In genomic region chr12:118303586-118303985, GRCm38 (mm10) we compare ENCODE assay signal across 23 mouse cellular contexts. TPM values are rescaled to one million over a fixed set of nuclear protein-coding genes. Genes with fewer than 3 reads are reported as not detected.
A peak's percentile ranks its signal among the peaks of the same experiment; 100 is the strongest.
DNase-seq lines count a peak whose midpoint lies in the region; ATAC-seq and TF ChIP-seq lines count a peak whose summit lies in the region.
"Had no signal": no experiment of that assay in that cellular context is flagged by ENCODE, and none has a peak within 500 bp of the region (broad histone marks: within the 10 kb centered on the region; RNA-seq: fewer than 3 reads in every experiment).

No protein-coding gene starts in this region.

- no peaks in the 10 kb centered on the region for H3K27me3 ChIP-seq in liver, embryonic 12.5 days (replicated peaks)
- no peaks in the 10 kb centered on the region for H3K27me3 ChIP-seq in liver, postnatal 0 days (ENCODE audit: insufficient read depth, low read length)
- H3K27me3 ChIP-seq: forebrain, embryonic 15.5 days; stomach, embryonic 15.5 days had no signal

- peak overlapping the region; percentile 84 for H3K4me3 ChIP-seq in liver, embryonic 12.5 days
- H3K4me3 ChIP-seq in liver, postnatal 0 days (ENCODE audit: low read depth, low read length), result peak overlapping the region; percentile 96

- H3K27ac ChIP-seq in liver, embryonic 12.5 days, result peak overlapping the region; percentile 97
- peak overlapping the region; percentile 100; the same call in 1 of the 2 replicates for H3K27ac ChIP-seq in liver, postnatal 0 days (ENCODE audit: low read depth)
- H3K27ac ChIP-seq: forebrain, embryonic 15.5 days; stomach, embryonic 15.5 days had no signal

- peaks cover 42% of the 10 kb centered on the region for H3K4me1 ChIP-seq in liver, embryonic 12.5 days
- H3K4me1 ChIP-seq in liver, postnatal 0 days (ENCODE audit: insufficient read depth), result peaks cover 19% of the 10 kb centered on the region
- H3K4me1 ChIP-seq: stomach, embryonic 15.5 days had no signal

- H3K4me2 ChIP-seq in liver, embryonic 12.5 days, result peak overlapping the region; percentile 91
- H3K4me2 ChIP-seq in liver, postnatal 0 days (ENCODE audit: low read depth, low read length), result peak overlapping the region; percentile 97

- peak overlapping the region; percentile 81 for H3K9ac ChIP-seq in liver, embryonic 12.5 days
- H3K9ac ChIP-seq in liver, postnatal 0 days (replicated peaks), result no peak overlapping the region; the same call in 1 of the 2 replicates
- H3K9ac ChIP-seq: forebrain, embryonic 15.5 days; stomach, embryonic 15.5 days had no signal

- no peaks in the 10 kb centered on the region for H3K9me3 ChIP-seq in liver, embryonic 12.5 days (replicated peaks)
- H3K9me3 ChIP-seq in liver, postnatal 0 days (ENCODE audit: low read length), result no peaks in the 10 kb centered on the region
- H3K9me3 ChIP-seq: forebrain, embryonic 15.5 days; G1E; stomach, embryonic 15.5 days had no signal

- no peak for TF ChIP-seq CTCF in liver, postnatal 0 days (IDR thresholded peaks at IDR 0.05; ENCODE audit: low read depth)

- intact Hi-C loops in gastrocnemius, postnatal 14 days (cut with DNase I; ENCODE audit: low total_unique reads), result no loop called here

- peak; percentile 96 for TF ChIP-seq EP300 in liver, postnatal 0 days (IDR thresholded peaks at IDR 0.05; ENCODE audit: low read depth)

- peaks cover 12% of the 10 kb centered on the region for H3K36me3 ChIP-seq in liver, embryonic 12.5 days
- no peaks in the 10 kb centered on the region for H3K36me3 ChIP-seq in liver, postnatal 0 days (replicated peaks; ENCODE audit: insufficient read depth, low read length)
- H3K36me3 ChIP-seq: forebrain, embryonic 15.5 days; stomach, embryonic 15.5 days had no signal

- WGBS in liver, embryonic 12.5 days (ENCODE audit: insufficient replicate concordance), result 20% methylated on average over 3 of the region's 3 CpGs
- WGBS in liver, postnatal 0 days (ENCODE audit: insufficient replicate concordance), result 48% methylated on average over 3 of the region's 3 CpGs

- peak; percentile 18 for DNase-seq in cerebellum, adult 9-11 months
- no peak for DNase-seq in cerebellum, adult 11 months
- peak; percentile 61 for DNase-seq in c-Kit-positive CD71-positive TER-119-negative erythroid progenitor cells, embryonic 14.5 days (ENCODE audit: low read depth)
- no peak for DNase-seq in liver, postnatal 0 days
- DNase-seq in adrenal gland, adult 18-20 months (ENCODE audit: low spot score in 2 of 2), result no peak
- no peak for DNase-seq in gastrocnemius, postnatal 14 days
- no peak for DNase-seq in lung, postnatal 14 days
- DNase-seq: adrenal gland, postnatal 25 days; cerebellum, postnatal 14 days; gastrocnemius, adult 2 months; heart, postnatal 14 days; kidney, adult 2 months; kidney, postnatal 10 days; layer of hippocampus, adult 9-11 months; lung, postnatal 4 days; right cerebral cortex, postnatal 25 days; thymus, postnatal 36 days had no signal

- ATAC-seq in liver, embryonic 12.5 days, result peak; percentile 3
- ATAC-seq in liver, postnatal 0 days, result no peak
- ATAC-seq: forebrain, embryonic 15.5 days; hindbrain, embryonic 16.5 days; midbrain, embryonic 16.5 days had no signal

RNA-seq across cellular contexts. Expression of gene Sp4, which starts 2.3 kb away (rescaled TPM):
- 7.2 and 7.6 TPM in 2 replicates for polyA plus RNA-seq in liver, embryonic 12.5 days (2016; fragmentation: Nextera tagmentation; extraction: Ambion mirVana)
- polyA plus RNA-seq in liver, postnatal 0 days (2015; fragmentation: Nextera tagmentation; extraction: Ambion mirVana), result 2.5 and 3.0 TPM in 2 replicates
- total RNA-seq in adrenal gland, adult 18-20 months (2021), result 1 to 10 TPM; 5.0 to 6.1 TPM
- total RNA-seq in gastrocnemius, postnatal 14 days (2021), result 1 to 10 TPM; 8.3 to 8.8 TPM

Comparison
In these comparisons a context has a peak if more than half of its experiments do, and no peak if none do; other contexts are left out.
1. DNase-seq: peak in cerebellum, adult 9-11 months (single experiment) and c-Kit-positive CD71-positive TER-119-negative erythroid progenitor cells, embryonic 14.5 days (single experiment); none in cerebellum, adult 11 months (single experiment), liver, postnatal 0 days (single experiment), adrenal gland, adult 18-20 months (0 of 2), gastrocnemius, postnatal 14 days (single experiment) and lung, postnatal 14 days (single experiment).